10 mouse cellular contexts compared by ENCODE assay signal in genomic region chr13:52233971-52234370, GRCm38 (mm10).
A peak's percentile ranks its signal among the peaks of the same experiment; 100 is the strongest.
DNase-seq lines count a peak whose midpoint lies in the region; ATAC-seq and TF ChIP-seq lines count a peak whose summit lies in the region.
"Had no signal": no experiment of that assay in that cellular context is flagged by ENCODE, and none has a peak within 500 bp of the region (broad histone marks: within the 10 kb centered on the region; RNA-seq: fewer than 3 reads in every experiment).

No protein-coding gene starts in this region.

- H3K36me3 ChIP-seq in lung, postnatal 0 days (ENCODE audit: insufficient read depth, low read length), result no peaks in the 10 kb centered on the region
- H3K36me3 ChIP-seq in limb, embryonic 10.5 days, result no peaks in the 10 kb centered on the region
- H3K36me3 ChIP-seq: midbrain, embryonic 13.5 days; neural tube, embryonic 15.5 days had no signal

- H3K27ac ChIP-seq in lung, postnatal 0 days (ENCODE audit: low read length), result no peak overlapping the region
- H3K27ac ChIP-seq in limb, embryonic 10.5 days, result no peak overlapping the region
- H3K27ac ChIP-seq: midbrain, embryonic 13.5 days; neural tube, embryonic 15.5 days had no signal

- TF ChIP-seq CTCF in lung, postnatal 0 days (IDR thresholded peaks at IDR 0.05), result no peak
- no peak for TF ChIP-seq CTCF in lung, adult 2 months (IDR thresholded peaks at IDR 0.05; ENCODE audit: insufficient read depth, low read length)

- TF ChIP-seq POLR2A in lung, adult 2 months (IDR thresholded peaks at IDR 0.05; ENCODE audit: borderline replicate concordance, extremely low read depth, low read depth, low read length), result no peak

- no peak overlapping the region for H3K4me2 ChIP-seq in lung, postnatal 0 days (replicated peaks; ENCODE audit: low read depth, low read length)
- H3K4me2 ChIP-seq: midbrain, embryonic 13.5 days; neural tube, embryonic 15.5 days had no signal

- no peak for TF ChIP-seq EP300 in lung, postnatal 0 days (IDR thresholded peaks at IDR 0.05)

- 58% methylated on average over 5 of the region's 5 CpGs for WGBS in lung, postnatal 0 days
- WGBS in lung, adult 2 months, result 65% methylated on average over 5 of the region's 5 CpGs
- 79% methylated on average over 5 of the region's 5 CpGs for WGBS in limb, embryonic 10.5 days

- no peak overlapping the region for H3K4me3 ChIP-seq in lung, postnatal 0 days (ENCODE audit: low read depth, low read length)
- H3K4me3 ChIP-seq in lung, adult 2 months (replicated peaks; ENCODE audit: extremely low read depth, low read depth, low read length), result no peak overlapping the region
- H3K4me3 ChIP-seq in limb, embryonic 10.5 days, result no peak overlapping the region
- H3K4me3 ChIP-seq: midbrain, embryonic 13.5 days; neural tube, embryonic 15.5 days had no signal

- no peak overlapping the region for H3K9ac ChIP-seq in lung, postnatal 0 days (replicated peaks; ENCODE audit: low read depth)
- H3K9ac ChIP-seq: midbrain, embryonic 13.5 days; neural tube, embryonic 15.5 days had no signal

- peak; percentile 39 for DNase-seq in lung, postnatal 0 days (ENCODE audit: low spot score)
- DNase-seq in lung, adult 2 months, result no peak
- peak; percentile 64 for DNase-seq in adipocyte (ENCODE audit: low spot score)
- DNase-seq in adrenal gland, postnatal 36 days, result peak; percentile 71 to 74
- peak; percentile 55 for DNase-seq in heart, postnatal 4 days
- DNase-seq in retina, embryonic 14.5 days (ENCODE audit: low spot score), result no peak
- no peak for DNase-seq in limb, embryonic 10.5 days (ENCODE audit: low spot score)

- no peaks in the 10 kb centered on the region for H3K9me3 ChIP-seq in lung, postnatal 0 days (ENCODE audit: low read length)
- no peaks in the 10 kb centered on the region for H3K9me3 ChIP-seq in limb, embryonic 10.5 days (replicated peaks)
- H3K9me3 ChIP-seq: midbrain, embryonic 13.5 days; neural tube, embryonic 15.5 days had no signal

- H3K27me3 ChIP-seq in lung, postnatal 0 days (replicated peaks; ENCODE audit: insufficient read depth, low read length), result no peaks in the 10 kb centered on the region
- H3K27me3 ChIP-seq in limb, embryonic 10.5 days (ENCODE audit: low read depth, poor library complexity, severe bottlenecking), result no peaks in the 10 kb centered on the region
- H3K27me3 ChIP-seq: midbrain, embryonic 13.5 days; neural tube, embryonic 15.5 days had no signal

- H3K4me1 ChIP-seq in lung, postnatal 0 days (ENCODE audit: insufficient read depth, low read depth, low read length), result no peaks in the 10 kb centered on the region; the same call in 1 of the 2 replicates
- H3K4me1 ChIP-seq in lung, adult 2 months (ENCODE audit: control insufficient read depth, insufficient read depth, low read length), result peaks cover 4% of the 10 kb centered on the region
- peaks cover 10% of the 10 kb centered on the region; the same call in 1 of the 2 replicates for H3K4me1 ChIP-seq in limb, embryonic 10.5 days
- H3K4me1 ChIP-seq: neural tube, embryonic 15.5 days had no signal

- 0 out of 2 replicates have a peak, but pooled peaks have one; percentile 33 for ATAC-seq in lung, postnatal 0 days
- ATAC-seq: intestine, embryonic 16.5 days; midbrain, embryonic 13.5 days had no signal

Comparison
In these comparisons a context has a peak if more than half of its experiments do, and no peak if none do; other contexts are left out.
1. DNase-seq: peak in lung, postnatal 0 days (single experiment), adipocyte (single experiment), adrenal gland, postnatal 36 days (2 of 2) and heart, postnatal 4 days (single experiment); none in lung, adult 2 months (single experiment), retina, embryonic 14.5 days (single experiment) and limb, embryonic 10.5 days (single experiment).